Mouse (Mus musculus) lung, postnatal 36 days (tissue): ENCODE data around the gene Acp1.

Experiments used
- DNase-seq: peaks from one replicate; pipeline ENCODE4 v3.0.0; 2022; ENCODE audit warnings: mixed read lengths

Gene Acp1

GRCm38 (mm10) chr12:30911261-30912047, at the start of gene Acp1, which contains the start of gene Sh3yl1:
Gene Acp1 (minus strand): TSS chr12:30911589.
Gene Sh3yl1 (plus strand): TSS chr12:30911668.
- peak; percentile 94 for DNase-seq

DNA sequence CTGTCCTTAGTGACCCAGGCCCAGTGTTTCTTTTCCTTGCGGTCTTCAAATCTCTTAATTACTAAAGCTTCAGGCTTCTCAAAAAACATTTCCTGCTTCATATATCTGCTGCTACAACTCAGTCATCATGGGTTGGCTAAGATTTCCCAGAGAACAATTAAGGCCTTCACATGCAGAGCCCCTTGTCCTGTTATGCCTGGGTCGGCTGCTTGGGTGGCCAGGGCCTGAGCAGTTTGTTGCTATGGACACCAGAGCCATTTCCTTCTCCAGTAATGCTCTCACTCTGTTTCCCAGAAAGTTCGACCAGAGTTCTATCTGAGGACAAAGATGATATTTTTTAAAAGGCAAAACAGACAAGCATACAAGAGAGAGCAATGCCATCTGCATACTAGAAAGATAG, 32.8 kb upstream of the Acp1 start:
- DNase-seq, result no peak

DNA sequence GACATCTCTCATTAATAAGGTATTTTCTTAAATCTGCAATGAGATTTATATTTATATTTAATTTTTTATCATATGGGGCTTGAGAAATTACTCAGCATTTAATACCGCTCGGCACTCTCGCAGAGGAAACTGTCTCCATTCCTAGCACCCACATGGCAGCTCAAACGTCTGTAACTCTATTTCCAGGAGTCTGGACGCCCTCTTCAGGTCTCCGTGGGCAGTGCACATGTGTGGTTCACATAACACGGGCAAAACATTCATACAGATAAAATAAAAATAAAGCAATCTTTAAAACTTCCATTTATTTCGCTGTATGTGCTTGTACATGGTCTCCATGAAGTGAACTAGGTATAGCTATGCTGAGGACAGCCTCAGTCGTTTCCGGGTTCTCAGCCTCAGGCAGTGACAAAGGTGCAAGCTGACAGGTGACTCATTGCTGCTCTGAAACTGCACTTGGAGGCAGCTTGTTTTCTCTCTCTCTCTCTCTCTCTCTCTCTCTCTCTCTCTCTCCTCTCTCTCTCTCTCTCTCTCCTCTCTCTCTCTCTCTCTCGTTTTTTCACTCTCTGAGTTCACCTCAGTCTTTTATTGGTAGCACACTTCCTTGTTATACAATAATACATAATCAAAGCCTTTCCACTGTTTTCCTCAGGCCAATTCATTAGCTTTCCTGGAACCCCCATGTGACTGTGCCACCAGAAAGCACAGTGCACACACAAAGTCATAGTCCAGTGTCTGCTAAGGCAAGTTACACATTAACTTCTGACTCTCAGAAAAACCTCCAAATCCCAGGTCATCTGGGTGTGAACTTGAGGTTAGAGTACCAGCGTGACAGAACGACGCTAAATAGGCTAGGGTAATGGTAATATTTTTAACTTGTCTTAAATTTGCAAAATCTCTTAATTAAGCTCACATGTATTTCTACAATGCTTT, 31.9 kb upstream of the Acp1 start:
- no peak for DNase-seq

- DNase-seq, result no peak
These were observed 25.5 kb upstream of the Acp1 start for GRCm38 (mm10) chr12:30936899-30937298.

DNA sequence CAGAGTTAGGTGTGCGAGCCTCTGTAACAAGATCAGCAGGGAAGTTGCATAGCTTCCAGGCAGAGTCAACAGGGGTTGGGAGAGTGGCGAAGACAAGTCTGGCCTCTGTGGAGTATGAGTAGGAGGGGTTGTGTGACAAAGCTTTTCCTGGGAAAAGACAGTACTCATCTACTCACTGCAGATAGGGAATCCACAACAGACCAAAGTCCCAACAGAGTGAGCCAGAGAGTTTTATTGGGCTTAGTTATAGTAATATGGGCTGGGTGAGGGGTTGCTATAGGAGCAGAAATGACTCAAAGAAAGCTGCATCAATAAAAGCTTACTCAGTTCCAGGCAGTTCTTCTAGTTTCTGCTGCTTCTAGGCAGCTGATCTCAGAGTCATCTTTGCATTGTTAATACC, 21.9 kb upstream of the Acp1 start:
- no peak for DNase-seq

- no peak for DNase-seq
These were observed 16.8 kb upstream of the Acp1 start for GRCm38 (mm10) chr12:30928182-30928581.

DNA sequence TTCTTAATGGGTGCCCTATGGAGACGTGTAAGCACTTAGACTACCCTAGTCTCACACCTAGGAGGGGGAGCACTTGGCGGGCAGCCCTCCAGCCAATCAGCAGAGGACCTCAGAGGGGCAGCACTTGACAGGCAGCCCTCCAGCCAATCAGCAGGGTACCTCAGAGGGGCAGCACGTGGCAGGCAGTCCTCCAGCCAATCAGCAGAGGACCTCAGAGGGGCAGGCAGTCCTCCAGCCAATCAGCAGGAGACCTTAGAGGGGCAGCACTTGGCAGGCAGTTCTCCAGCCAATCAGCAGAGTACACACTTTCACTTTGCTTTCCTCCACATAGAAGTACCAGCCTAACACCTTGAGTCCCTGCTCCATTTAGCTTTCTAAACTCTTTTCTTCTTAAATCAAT, 11.0 kb upstream of the Acp1 start:
- no peak for DNase-seq

GRCm38 (mm10) chr12:30912840-30913239, 1.5 kb upstream of the Acp1 start:
- peak; percentile 11 for DNase-seq

GRCm38 (mm10) chr12:30912048-30912381, 626 bp upstream of the Acp1 start:
- DNase-seq, result peak; percentile 76

DNA sequence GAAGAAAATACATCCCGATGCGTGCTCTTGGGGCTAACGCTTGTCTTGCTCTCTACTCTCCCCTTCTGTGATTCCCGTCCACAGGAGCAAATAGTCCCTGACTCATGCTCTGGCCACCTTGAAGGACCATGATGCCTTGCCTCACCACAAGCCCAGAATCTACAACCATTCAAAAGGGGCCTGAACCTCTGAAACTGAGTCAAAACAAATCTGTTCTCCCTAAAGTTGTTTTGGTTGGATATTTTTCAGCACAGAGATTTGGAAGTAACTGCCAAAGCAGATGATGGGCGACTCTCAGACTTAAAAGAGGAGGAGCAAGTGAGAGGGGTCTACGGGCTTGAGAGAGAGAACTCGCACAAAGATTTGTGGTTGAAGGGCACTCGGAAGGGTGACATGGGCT, 529 bp downstream of the Acp1 start:
- no peak for DNase-seq

DNA sequence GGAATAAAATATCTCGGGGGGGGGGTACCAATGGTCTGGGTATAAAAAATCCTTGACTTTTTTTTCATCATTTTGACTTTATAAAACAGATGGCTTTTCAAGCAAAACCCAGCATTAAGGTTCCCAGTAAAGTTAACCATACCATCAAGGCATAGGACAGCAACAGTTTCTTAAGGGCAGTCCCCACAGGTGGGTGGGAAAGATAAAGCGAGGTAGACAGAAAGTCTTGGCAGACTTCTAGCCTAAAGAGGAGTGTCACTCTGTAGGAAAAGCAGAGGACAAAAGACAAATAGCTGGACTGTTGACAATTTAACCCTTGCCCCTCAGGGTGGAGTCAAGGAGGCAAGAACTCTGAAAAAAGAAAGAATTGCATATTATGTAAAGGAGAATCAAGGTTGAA, 1.5 kb downstream of the Acp1 start:
- no peak for DNase-seq

DNA sequence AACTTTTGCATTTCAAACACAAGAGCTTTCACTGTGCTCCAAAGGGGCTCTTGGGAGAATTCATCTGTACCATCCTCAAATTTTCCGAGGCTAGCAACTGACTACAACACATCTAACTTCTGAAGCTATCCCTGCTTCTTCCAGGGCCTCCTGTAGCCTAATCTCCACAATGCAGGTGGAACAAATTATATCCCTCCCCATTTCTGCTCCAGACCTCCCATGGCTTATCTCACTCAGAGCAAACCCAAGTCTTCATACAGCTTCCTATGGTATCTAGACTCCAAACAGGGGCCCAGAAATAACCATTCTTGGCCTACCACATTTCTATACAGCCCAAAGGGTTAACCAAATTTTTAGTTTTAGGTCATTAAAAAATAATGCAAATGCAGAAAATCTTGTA, 2.7 kb downstream of the Acp1 start:
- no peak for DNase-seq

- no peak for DNase-seq
These were observed 14.3 kb downstream of the Acp1 start for GRCm38 (mm10) chr12:30897039-30897438.

DNA sequence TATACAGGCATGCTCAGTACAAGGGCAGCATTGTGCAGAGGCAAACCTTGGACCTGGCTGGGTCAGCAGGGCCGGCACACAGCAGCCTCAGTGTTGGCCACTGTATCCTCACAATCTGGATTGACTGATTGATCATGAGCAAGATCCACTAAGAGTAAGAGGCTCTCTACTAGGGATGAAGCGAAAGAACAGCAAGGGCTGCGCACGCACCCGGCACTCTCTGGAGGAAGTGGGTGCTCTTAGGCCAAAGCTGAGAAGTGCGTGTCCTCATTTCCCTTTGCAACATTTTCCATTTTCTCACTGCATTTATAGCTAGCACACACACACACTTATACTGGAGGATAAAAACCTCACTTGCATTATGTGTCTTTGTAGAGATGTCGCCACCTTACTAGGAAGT, 20.0 kb downstream of the Acp1 start:
- DNase-seq, result no peak

DNA sequence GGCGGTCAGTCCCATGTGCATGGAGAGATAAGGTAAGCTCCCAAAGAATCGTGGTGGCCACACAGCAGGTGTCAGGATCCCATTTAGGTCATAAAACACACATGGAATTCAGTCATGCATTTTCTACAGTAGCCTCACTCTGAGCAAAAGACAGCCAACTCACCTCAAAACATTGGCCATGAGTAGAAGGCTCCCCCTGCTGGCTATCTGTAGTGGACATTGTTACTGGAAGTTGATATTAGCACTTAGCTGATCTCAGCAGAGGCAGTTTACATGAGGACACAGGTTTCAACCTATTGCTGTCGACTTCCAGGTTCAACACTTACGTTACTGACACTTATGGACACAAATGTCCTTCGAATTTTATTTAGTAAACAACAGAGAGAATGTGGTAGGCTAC, 21.3 kb downstream of the Acp1 start:
- peak; percentile 87 for DNase-seq

- DNase-seq, result no peak
These were observed 23.4 kb downstream of the Acp1 start for GRCm38 (mm10) chr12:30888003-30888402.

DNA sequence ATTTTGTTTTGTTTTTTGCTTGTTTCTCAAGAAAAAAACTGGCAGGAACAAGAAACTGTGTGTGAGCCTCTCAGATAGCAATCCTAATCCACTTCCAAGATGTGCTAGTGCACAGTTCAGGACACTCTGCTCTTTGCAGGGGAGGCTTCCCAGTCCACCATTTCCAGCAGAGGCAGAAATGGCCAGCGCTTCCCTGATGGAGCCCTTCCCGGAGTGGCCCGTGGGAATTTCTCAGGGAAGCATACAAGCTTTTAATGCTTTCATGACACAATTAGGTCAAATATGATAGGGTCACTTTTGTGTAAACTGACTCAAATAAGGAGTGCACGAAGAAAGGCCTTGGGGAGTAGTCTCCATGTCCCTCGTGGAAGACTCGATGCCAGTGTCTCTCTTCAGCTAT, 25.5 kb downstream of the Acp1 start:
- no peak for DNase-seq

DNA sequence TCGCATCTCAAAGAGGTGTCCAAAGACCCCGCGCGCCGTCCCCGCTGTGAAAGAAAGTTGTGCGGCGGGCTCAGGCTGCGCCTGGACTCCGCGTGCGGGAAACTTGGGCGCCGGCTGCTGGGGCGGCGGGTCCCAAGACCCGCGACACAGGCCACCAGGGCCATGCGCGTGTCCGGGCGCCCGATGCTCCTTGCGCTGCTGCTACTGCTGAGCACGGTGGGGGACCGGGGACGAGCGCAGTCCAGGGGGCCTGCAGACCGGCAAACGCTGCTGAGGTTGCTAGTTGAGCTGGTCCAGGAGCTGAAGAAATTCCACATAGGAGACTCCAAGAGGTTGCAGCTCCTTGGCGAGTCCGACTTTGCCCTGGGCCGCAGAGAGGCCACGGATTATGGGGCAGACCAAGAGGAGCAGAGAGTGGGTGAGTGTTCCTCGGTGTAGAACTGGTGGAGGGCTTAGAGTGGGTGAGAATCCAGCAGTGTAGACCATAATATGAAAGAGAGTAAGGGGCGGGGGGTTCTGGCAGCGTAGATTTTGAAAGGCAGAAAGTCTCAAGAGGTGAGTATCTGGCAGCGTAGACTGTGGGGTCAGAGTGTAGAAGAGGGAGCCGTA, 26.7 kb downstream of the Acp1 start:
- DNase-seq, result no peak

DNA sequence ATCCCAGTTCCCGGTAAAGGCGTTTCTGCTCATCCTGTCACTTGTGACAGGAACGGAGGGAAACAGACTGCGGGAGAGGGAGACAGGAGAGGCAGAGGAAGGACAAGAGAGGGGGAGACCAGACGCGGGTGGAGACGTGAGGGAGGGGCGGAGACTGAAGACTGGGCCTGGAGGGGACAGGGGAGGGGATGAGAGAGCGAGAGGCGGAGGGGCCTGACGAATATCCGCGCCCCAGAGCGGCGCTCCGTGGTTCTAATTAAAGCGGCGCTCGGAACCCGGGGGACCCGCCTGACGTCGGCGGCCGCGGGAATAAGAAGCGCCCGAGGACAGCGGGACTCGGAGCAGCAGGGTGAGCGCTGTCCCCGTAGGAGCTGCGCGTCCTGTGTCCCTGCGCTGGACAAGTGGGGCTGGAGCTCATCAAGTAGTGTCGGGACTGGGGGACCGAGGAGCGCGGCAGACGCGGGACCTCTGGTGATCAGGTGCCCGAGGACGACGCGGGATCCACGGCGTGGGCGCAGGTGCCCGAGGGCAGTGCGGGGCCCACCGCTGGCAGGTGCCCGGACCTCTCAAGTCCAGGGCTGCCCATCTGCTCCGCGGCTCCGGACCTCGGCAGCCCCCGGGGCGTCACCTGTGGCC, 27.3 kb downstream of the Acp1 start, which contains the start of gene Alkal2:
TSS of gene Alkal2 (plus strand) at position 337 of the 636 bp plus-strand sequence.
- DNase-seq, result no peak

GRCm38 (mm10) chr12:30883592-30883985, 27.8 kb downstream of the Acp1 start:
- no peak for DNase-seq

GRCm38 (mm10) chr12:30879447-30879846, 31.9 kb downstream of the Acp1 start:
- DNase-seq, result no peak

DNA sequence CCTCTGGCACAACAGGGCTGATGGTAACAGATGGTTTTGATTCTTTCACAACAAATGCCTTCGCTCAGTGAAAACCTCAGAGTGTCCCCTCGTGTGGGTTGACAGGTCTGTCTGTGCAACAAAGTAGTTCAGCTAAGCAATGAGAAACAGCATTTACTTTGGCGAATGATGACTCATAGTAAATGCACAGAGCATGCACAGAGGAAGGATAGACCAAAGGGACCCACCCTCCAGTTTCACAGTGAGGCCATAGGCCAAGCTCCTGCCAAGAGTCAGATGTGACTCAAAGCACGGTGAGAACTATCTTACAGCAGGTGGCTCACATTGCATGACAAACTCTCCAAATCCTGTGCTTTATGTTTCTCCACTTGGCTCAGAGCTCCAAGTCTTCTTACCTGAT, 45.6 kb downstream of the Acp1 start:
- no peak for DNase-seq

DNA sequence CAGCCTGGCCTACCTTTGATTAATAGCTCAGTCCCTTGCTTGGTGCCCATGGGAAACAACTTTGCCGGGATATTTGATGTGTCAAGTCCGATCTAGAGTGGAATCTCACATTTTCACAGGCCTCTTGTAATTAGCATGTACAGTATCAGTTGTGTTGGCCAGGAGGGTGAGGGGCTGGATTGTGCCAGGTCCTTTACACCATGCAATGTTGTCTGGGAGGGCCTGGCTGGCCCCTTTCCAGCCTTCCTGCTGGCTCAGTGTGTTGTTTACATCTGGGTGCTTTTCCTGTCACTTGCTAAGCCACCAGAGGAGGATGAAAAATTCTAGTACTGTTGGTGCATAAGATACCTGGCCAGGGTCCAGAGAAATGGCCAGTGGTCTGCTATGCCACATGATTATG, 47.0 kb downstream of the Acp1 start:
- peak; percentile 40 for DNase-seq
